Mouse (Mus musculus) heart, embryonic 10.5 days (tissue): ENCODE results near the gene Tmed9. TPM values are rescaled to one million over a fixed set of nuclear protein-coding genes. Genes with fewer than 3 reads are reported as not detected.

ENCODE experiments used
- DNase-seq: peaks from one replicate; pipeline ENCODE4 v3.0.0-alpha.2; 2017; ENCODE audit warnings: low spot score
- H3K27ac ChIP-seq: fragments of 300-500 bp; sonication (generic); 2 replicates; pipeline ENCODE4 v1.5.1; 2016; ENCODE audit warnings: mild to moderate bottlenecking
- H3K27me3 ChIP-seq: fragments of 300-500 bp; sonication (generic); 2 replicates; pipeline ENCODE4 v1.6.1; 2016; ENCODE audit warnings: mild to moderate bottlenecking; ENCODE audit not compliant: poor library complexity, insufficient read depth, severe bottlenecking
- H3K36me3 ChIP-seq: fragments of 300-500 bp; sonication (generic); 2 replicates; pipeline ENCODE4 v1.6.1; 2016; ENCODE audit warnings: mild to moderate bottlenecking, moderate library complexity
- H3K4me1 ChIP-seq: fragments of 300-500 bp; sonication (generic); 2 replicates; pipeline ENCODE4 v1.6.1; 2016; ENCODE audit warnings: mild to moderate bottlenecking
- H3K4me3 ChIP-seq: fragments of 300-500 bp; sonication (generic); 2 replicates; pipeline ENCODE4 v1.5.1; 2016; ENCODE audit warnings: mild to moderate bottlenecking, moderate library complexity
- H3K9me3 ChIP-seq: fragments of 300-500 bp; sonication (generic); 2 replicates; pipeline ENCODE4 v1.6.1; 2016; ENCODE audit warnings: mild to moderate bottlenecking, moderate library complexity
- WGBS: fragments of 180-500 bp; shearing (Covaris S2); methylation state at CpG from one replicate; pipeline ENCODE4 v1.1.7; 2016; 5-methylcytosine and 5-hydroxymethylcytosine counted together
- polyA plus RNA-seq: library from polyadenylated mRNA; unstranded; fragments of >200 nt; fragmentation: Nextera tagmentation; extraction: Ambion mirVana; gene quantifications from 2 replicates; pipeline ENCODE4 v1.2.1, GENCODE M21; 2016

Gene Tmed9
- 129 and 173 TPM in 2 replicates for polyA plus RNA-seq

DNA sequence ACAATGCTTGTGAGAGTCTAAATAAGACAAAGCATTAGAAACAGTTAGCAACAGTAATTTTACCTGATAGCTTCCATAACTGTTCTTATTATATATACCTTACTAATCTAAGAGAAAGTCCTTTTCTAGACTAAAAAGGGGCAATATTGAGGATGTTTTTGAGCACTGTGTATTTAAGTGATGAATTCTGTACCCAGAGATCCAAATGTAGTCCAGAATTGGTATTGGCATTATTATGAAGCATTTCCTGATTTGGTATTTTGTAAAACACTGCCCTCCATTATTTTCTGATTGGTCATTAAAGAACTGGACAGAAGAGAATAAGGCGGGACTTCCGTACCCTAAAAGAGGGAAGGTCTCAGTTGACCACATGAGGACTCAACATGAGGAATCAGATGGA is at the start of gene Tmed9:
Gene Tmed9, plus strand, starts transcription at position 301 of the 400 bp plus-strand sequence.
- no peak for DNase-seq
- H3K27me3 ChIP-seq: no peaks in the 10 kb centered on the region
- WGBS: 96% methylated on average over 2 of the region's 2 CpGs
- no peak within 1 kb of the TSS for H3K4me3 ChIP-seq
- H3K4me1 ChIP-seq: peaks cover 23% of the 10 kb centered on the region
- H3K36me3 ChIP-seq: peaks cover 1% of the 10 kb centered on the region; the same call in 1 of the 2 replicates
- no peaks in the 10 kb centered on the region for H3K9me3 ChIP-seq
- no peak within 1 kb of the TSS for H3K27ac ChIP-seq

GRCm38 (mm10) chr13:55523951-55524600 is 49.5 kb upstream of the Tmed9 start:
- Histone ChIP-seq H3K27me3 (0 out of 2 replicates have a peak, but pooled peaks cover 5% of the 10 kb centered on the region), H3K9me3 (no peaks in the 10 kb centered on the region), H3K27ac (peak overlapping the region; percentile 49), H3K36me3 (peaks cover 7% of the 10 kb centered on the region), H3K4me1 (peaks cover 14% of the 10 kb centered on the region), H3K4me3 (no peak overlapping the region)
- DNase-seq: no peak
- 84% methylated on average over 23 of the region's 23 CpGs for WGBS

- no peak overlapping the region for H3K27ac ChIP-seq
- peaks cover 24% of the 10 kb centered on the region for H3K36me3 ChIP-seq
- H3K4me3 ChIP-seq: no peak overlapping the region
- peaks cover 14% of the 10 kb centered on the region for H3K4me1 ChIP-seq
- no peaks in the 10 kb centered on the region for H3K9me3 ChIP-seq
- WGBS: 77% methylated on average over 16 of the region's 16 CpGs
- DNase-seq: no peak
- H3K27me3 ChIP-seq: no peaks in the 10 kb centered on the region
These were observed 47.6 kb upstream of the Tmed9 start for GRCm38 (mm10) chr13:55525733-55526553.

DNA sequence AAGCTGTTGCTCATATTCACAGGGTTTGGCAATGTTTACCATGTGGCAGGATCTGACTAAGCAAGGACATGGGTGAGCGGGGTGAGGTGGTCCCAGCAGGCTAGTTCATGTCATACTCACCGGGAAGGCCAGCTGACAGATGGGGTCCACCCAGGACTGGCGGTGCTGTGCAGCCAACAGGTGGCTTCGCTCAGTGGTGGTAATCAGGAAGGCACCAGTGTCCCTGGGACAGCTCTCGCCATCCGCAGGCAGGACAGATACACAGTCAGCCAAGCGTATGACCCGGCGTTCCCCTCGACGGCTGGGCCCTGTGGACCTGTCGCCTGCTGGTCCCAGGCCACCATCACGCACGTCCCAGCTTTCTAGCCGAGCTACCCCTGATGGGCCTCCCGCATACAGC is 46.3 kb upstream of the Tmed9 start:
- peaks cover 37% of the 10 kb centered on the region for H3K36me3 ChIP-seq
- H3K9me3 ChIP-seq: no peaks in the 10 kb centered on the region
- H3K27ac ChIP-seq: no peak overlapping the region
- H3K4me3 ChIP-seq: no peak overlapping the region
- 84% methylated on average over 16 of the region's 16 CpGs for WGBS
- no peak for DNase-seq
- no peaks in the 10 kb centered on the region for H3K27me3 ChIP-seq
- H3K4me1 ChIP-seq: peaks cover 14% of the 10 kb centered on the region

- Histone ChIP-seq H3K27ac (no peak overlapping the region), H3K27me3 (no peaks in the 10 kb centered on the region)
- WGBS: 74% methylated on average over 18 of the region's 18 CpGs
These were observed 45.4 kb upstream of the Tmed9 start for GRCm38 (mm10) chr13:55527834-55528772.

GRCm38 (mm10) chr13:55529198-55529915 is 44.2 kb upstream of the Tmed9 start, which contains the start of gene Dok3:
Gene Dok3 (minus strand): TSS chr13:55529296.
- no peak within 1 kb of the TSS for H3K4me3 ChIP-seq
- peaks cover 56% of the 10 kb centered on the region for H3K36me3 ChIP-seq
- WGBS: 83% methylated on average over 8 of the region's 8 CpGs

More at GRCm38 (mm10) chr13:55527834-55528772, 45.4 kb upstream of the Tmed9 start:
- no peaks in the 10 kb centered on the region for H3K9me3 ChIP-seq
- peaks cover 9% of the 10 kb centered on the region for H3K4me1 ChIP-seq
- no peak overlapping the region for H3K4me3 ChIP-seq
- peaks cover 46% of the 10 kb centered on the region for H3K36me3 ChIP-seq
- no peak for DNase-seq

DNA sequence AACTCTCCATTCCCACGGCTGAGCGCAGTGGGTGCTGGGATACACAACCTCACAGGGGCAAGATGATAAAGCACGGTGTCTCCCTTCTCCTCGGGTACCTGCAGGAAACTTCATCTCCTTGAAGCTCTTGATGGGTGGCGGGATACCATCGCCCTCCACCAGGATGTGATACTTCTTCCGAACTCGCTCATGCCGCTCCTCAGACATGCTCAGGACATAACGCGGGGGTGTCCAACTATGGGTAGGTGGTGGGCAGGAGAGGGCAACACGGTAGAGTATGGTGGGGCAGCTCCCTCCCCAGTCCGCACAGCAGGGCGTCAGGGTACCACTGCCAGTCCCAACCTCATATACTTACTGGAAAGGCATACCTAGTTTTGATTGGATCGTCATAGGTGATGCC is 38.3 kb upstream of the Tmed9 start:
- no peaks in the 10 kb centered on the region for H3K27me3 ChIP-seq
- 93% methylated on average over 15 of the region's 15 CpGs for WGBS
- DNase-seq: no peak
- peaks cover 15% of the 10 kb centered on the region for H3K4me1 ChIP-seq
- H3K36me3 ChIP-seq: peaks cover 76% of the 10 kb centered on the region
- peak overlapping the region; percentile 94 for H3K4me3 ChIP-seq
- H3K9me3 ChIP-seq: no peaks in the 10 kb centered on the region
- H3K27ac ChIP-seq: peak overlapping the region; percentile 89; the same call in 1 of the 2 replicates

More at GRCm38 (mm10) chr13:55529198-55529915, 44.2 kb upstream of the Tmed9 start, which contains the start of gene Dok3:
- Histone ChIP-seq H3K9me3 (no peaks in the 10 kb centered on the region), H3K27ac (no peak within 1 kb of the TSS), H3K27me3 (no peaks in the 10 kb centered on the region), H3K4me1 (no peaks in the 10 kb centered on the region; the same call in 1 of the 2 replicates)
- DNase-seq: no peak

- DNase-seq: no peak
- Histone ChIP-seq H3K4me3 (peak overlapping the region; percentile 94), H3K4me1 (peaks cover 15% of the 10 kb centered on the region), H3K27me3 (no peaks in the 10 kb centered on the region), H3K9me3 (no peaks in the 10 kb centered on the region), H3K27ac (peak overlapping the region; percentile 89), H3K36me3 (peaks cover 76% of the 10 kb centered on the region)
- 17% methylated on average over 17 of the region's 17 CpGs for WGBS
These were observed 37.7 kb upstream of the Tmed9 start for GRCm38 (mm10) chr13:55535796-55536193.

DNA sequence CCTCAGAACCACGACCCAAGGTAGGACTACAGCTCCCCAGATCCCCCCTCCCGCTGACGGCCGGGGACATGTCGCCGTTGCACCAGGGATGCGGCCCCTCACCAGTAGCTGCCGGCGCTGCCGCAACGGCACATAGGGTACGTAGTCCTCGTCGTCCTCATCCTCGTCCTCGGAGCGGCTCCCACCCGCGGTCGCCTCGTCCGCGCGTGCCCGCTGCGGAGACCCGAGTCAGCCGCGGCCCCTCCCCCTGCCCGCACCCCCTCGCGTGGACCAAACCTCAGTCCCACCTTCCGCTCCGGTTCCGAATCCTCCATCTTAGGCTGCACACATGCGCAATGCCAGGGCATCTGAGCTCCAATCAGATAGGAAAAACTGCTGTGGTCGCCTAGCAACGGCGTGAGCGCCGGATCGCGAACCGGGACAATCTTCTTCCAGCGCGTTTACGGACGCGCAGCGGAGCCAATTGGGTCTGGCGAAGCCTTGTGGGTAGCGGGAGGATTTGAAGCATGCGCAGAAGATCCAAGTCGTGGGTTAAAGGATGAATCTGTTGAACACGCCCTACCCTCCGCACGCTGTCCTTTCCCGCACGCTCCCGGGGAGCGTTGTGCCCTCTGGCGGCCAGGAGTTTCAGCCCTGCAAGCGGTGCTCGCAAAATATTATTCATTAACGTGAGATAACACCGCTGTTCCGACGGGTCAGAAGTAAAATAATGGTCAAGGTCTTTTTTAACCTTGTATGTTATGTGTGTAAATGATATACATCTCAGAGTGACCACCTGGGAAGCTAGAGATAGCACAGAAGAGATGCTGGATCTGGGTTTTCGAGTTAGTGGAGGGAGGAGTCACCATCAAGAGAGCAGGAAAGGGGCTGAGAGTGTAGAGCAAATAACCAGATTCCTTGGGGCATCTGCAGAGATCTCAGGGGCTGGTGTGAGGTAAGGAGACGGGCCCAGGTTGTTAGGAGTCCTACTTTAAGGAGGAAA is 37.0 kb upstream of the Tmed9 start, which contains the start of gene Ddx41:
Gene Ddx41, minus strand, starts transcription at position 465 of the 982 bp plus-strand sequence.
- DNase-seq: peak; percentile 99

GRCm38 (mm10) chr13:55540933-55541332 is 32.6 kb upstream of the Tmed9 start:
- Histone ChIP-seq H3K4me1 (peaks cover 6% of the 10 kb centered on the region), H3K9me3 (no peaks in the 10 kb centered on the region), H3K27me3 (no peaks in the 10 kb centered on the region), H3K27ac (no peak overlapping the region), H3K36me3 (peaks cover 84% of the 10 kb centered on the region), H3K4me3 (no peak overlapping the region)
- WGBS: 89% methylated on average over 2 of the region's 2 CpGs
- no peak for DNase-seq

More for the DNA sequence above, 37.0 kb upstream of the Tmed9 start, which contains the start of gene Ddx41:
- Histone ChIP-seq H3K27me3 (no peaks in the 10 kb centered on the region), H3K4me1 (peaks cover 15% of the 10 kb centered on the region), H3K36me3 (peaks cover 77% of the 10 kb centered on the region), H3K4me3 (peak within 1 kb of the TSS; percentile 94), H3K9me3 (no peaks in the 10 kb centered on the region), H3K27ac (peak within 1 kb of the TSS; percentile 89)
- under 1% methylated on average over 70 of the region's 70 CpGs for WGBS

GRCm38 (mm10) chr13:55542891-55543290 is 30.6 kb upstream of the Tmed9 start:
- Histone ChIP-seq H3K27me3 (no peaks in the 10 kb centered on the region), H3K4me1 (no peaks in the 10 kb centered on the region), H3K4me3 (no peak overlapping the region), H3K27ac (no peak overlapping the region), H3K36me3 (peaks cover 100% of the 10 kb centered on the region), H3K9me3 (no peaks in the 10 kb centered on the region)
- no peak for DNase-seq
- WGBS: 92% methylated on average over 4 of the region's 4 CpGs
